Mouse (Mus musculus) stomach, postnatal 0 days (tissue): Measurements from ENCODE around the gene Hcfc1. TPM values are rescaled to one million over a fixed set of nuclear protein-coding genes. Genes with fewer than 3 reads are reported as not detected.

ENCODE experiments used
- ATAC-seq: fragments of 200-750 bp; cut with Nextera tagmentation; 2 replicates; pipeline ENCODE4 v1.8.0; 2017; ENCODE audit not compliant: low FRiP score, low TSS enrichment
- DNase-seq: peaks from one replicate; pipeline ENCODE4 v3.0.0-alpha.2; 2016; ENCODE audit warnings: low spot score
- H3K27ac ChIP-seq: fragments of 300-500 bp; sonication (generic); replicated peaks from 2 replicates; pipeline ENCODE4 v1.5.1; 2014; ENCODE audit warnings: mild to moderate bottlenecking, control low read depth
- H3K27me3 ChIP-seq: fragments of 300-500 bp; sonication (generic); 2 replicates; pipeline ENCODE4 v1.6.1; 2014; ENCODE audit warnings: low read length; ENCODE audit not compliant: control insufficient read depth, insufficient read depth
- H3K36me3 ChIP-seq: fragments of 300-500 bp; sonication (generic); 2 replicates; pipeline ENCODE4 v1.6.1; 2014; ENCODE audit warnings: low read length, mixed read lengths; ENCODE audit not compliant: control insufficient read depth, insufficient read depth
- H3K4me1 ChIP-seq: fragments of 300-500 bp; sonication (generic); replicated peaks from 2 replicates; pipeline ENCODE4 v1.6.1; 2014; ENCODE audit warnings: antibody characterized with exemption; ENCODE audit not compliant: control insufficient read depth, insufficient read depth
- H3K4me2 ChIP-seq: fragments of 300-500 bp; sonication (generic); replicated peaks from 2 replicates; pipeline ENCODE4 v1.6.1; 2014; ENCODE audit warnings: low read depth, mild to moderate bottlenecking, control low read depth, moderate library complexity
- H3K4me3 ChIP-seq: fragments of 300-500 bp; sonication (generic); 2 replicates; pipeline ENCODE4 v1.5.1; 2014; ENCODE audit warnings: low read depth, low read length, control low read depth
- H3K9ac ChIP-seq: fragments of 300-500 bp; sonication (generic); 2 replicates; pipeline ENCODE4 v1.6.1; 2014; ENCODE audit warnings: mild to moderate bottlenecking, low read length, control low read depth, mixed read lengths
- H3K9me3 ChIP-seq: fragments of 300-500 bp; sonication (generic); 2 replicates; pipeline ENCODE4 v1.6.1; 2016; ENCODE audit warnings: low read length; ENCODE audit not compliant: control insufficient read depth
- CTCF ChIP-seq: IDR thresholded peaks from 2 replicates; pipeline ENCODE4 v1.5.1; 2016; ENCODE audit warnings: antibody characterized with exemption, low read depth, mild to moderate bottlenecking, moderate library complexity
- EP300 ChIP-seq: optimal IDR thresholded peaks from 2 replicates; pipeline ENCODE3; 2016; ENCODE audit warnings: antibody characterized with exemption
- WGBS: fragments of 180-500 bp; shearing (Covaris S2); extraction: QIAGEN DNeasy Blood & Tissue Kit; methylation state at CpG from one replicate; pipeline ENCODE4 v1.1.7; 2014; 5-methylcytosine and 5-hydroxymethylcytosine counted together
- polyA plus RNA-seq: library from polyadenylated mRNA; unstranded; fragments of >200 nt; fragmentation: Nextera tagmentation; extraction: Ambion mirVana; gene quantifications from 2 replicates; pipeline ENCODE4 v1.2.1, GENCODE M21; 2015

Hcfc1 gene
- polyA plus RNA-seq, 1 experiment from 2014 or later: 16.5 TPM

DNA sequence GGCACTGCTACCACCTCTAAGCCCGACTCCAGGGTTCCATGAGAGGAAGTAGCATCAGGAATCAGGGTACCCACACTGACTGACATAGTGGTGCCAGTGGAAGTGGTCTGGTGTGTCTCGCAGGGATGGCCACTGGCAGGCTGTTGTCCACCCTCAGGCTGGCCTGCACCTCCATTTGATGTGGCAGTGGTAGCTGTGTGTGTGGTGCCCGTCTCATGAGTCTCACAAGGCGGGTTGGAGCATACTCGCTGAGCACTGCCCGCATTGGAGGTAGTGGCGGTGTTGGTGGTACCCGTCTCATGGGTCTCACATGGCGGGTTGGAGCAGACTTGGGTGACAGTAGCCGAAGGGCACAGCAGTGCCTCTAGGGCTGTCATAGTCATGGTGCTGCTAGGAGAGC lies 16.8 kb downstream of the Hcfc1 start:
- no peaks in the 10 kb centered on the region for H3K27me3 ChIP-seq
- H3K4me1 ChIP-seq: no peaks in the 10 kb centered on the region
- 89% methylated on average over 9 of the region's 10 CpGs for WGBS
- no peak overlapping the region for H3K4me2 ChIP-seq
- H3K27ac ChIP-seq: no peak overlapping the region
- DNase-seq: no peak
- peaks cover 5% of the 10 kb centered on the region; the same call in 1 of the 2 replicates for H3K36me3 ChIP-seq
- TF ChIP-seq CTCF (no peak), EP300 (no peak)
- no peaks in the 10 kb centered on the region for H3K9me3 ChIP-seq
- no peak overlapping the region for H3K4me3 ChIP-seq
- H3K9ac ChIP-seq: no peak overlapping the region
- no peak for ATAC-seq

DNA sequence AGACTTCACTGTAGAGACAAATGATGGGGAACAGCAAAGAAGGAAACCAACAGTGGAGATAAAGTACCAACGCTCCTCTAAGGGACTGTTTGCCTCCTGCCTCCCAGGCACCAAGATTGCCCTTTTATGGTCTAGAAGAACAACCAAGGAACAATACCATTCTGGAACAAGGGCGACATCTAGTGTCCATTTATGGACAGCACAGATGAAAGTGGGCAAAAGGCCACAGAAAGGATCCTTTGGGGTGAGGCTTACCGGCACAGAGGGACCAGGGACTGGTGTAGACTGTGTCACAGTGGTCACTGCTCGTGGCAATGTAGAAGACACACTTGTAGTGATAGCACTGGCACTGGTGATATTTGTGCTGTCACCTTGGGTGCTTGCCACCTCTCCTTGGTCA lies 17.5 kb downstream of the Hcfc1 start:
- Histone ChIP-seq H3K4me3 (no peak overlapping the region), H3K9ac (no peak overlapping the region), H3K9me3 (no peaks in the 10 kb centered on the region), H3K36me3 (peaks cover 5% of the 10 kb centered on the region; the same call in 1 of the 2 replicates), H3K4me2 (no peak overlapping the region), H3K27me3 (no peaks in the 10 kb centered on the region), H3K27ac (peak overlapping the region; percentile 56; the same call in 1 of the 2 replicates), H3K4me1 (no peaks in the 10 kb centered on the region)
- WGBS: 26% methylated on average over 4 of the region's 4 CpGs
- ATAC-seq: peak; percentile 67
- TF ChIP-seq CTCF: peak; percentile 90
- no peak for TF ChIP-seq EP300
- peak; percentile 44 for DNase-seq

DNA sequence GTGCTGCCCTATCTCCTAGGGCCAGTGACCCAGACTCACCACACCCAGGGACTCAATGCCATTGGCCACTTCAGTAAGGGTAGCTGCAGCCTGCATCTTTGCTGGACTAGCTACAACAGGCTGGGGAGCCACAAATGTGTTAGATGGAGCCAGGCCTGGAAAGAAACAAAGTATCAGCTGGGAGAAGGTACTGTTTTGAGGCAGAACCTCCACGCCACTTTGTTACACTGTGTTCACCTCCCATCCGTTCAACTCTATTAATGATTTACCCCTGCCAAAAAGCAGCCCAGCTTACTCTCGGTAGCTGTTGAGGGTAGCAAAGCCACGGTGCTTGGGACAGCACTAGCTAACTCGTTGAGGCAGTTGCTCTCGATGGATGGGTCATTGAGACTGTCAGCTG lies 19.3 kb downstream of the Hcfc1 start:
- H3K4me1 ChIP-seq: no peaks in the 10 kb centered on the region
- no peak overlapping the region for H3K9ac ChIP-seq
- H3K4me3 ChIP-seq: no peak overlapping the region
- 74% methylated on average over 6 of the region's 6 CpGs for WGBS
- DNase-seq (no peak), ATAC-seq (no peak)
- H3K36me3 ChIP-seq: peaks cover 5% of the 10 kb centered on the region; the same call in 1 of the 2 replicates
- no peak overlapping the region for H3K4me2 ChIP-seq
- no peaks in the 10 kb centered on the region for H3K9me3 ChIP-seq
- no peak for TF ChIP-seq EP300
- no peak for TF ChIP-seq CTCF
- no peaks in the 10 kb centered on the region for H3K27me3 ChIP-seq
- no peak overlapping the region for H3K27ac ChIP-seq

DNA sequence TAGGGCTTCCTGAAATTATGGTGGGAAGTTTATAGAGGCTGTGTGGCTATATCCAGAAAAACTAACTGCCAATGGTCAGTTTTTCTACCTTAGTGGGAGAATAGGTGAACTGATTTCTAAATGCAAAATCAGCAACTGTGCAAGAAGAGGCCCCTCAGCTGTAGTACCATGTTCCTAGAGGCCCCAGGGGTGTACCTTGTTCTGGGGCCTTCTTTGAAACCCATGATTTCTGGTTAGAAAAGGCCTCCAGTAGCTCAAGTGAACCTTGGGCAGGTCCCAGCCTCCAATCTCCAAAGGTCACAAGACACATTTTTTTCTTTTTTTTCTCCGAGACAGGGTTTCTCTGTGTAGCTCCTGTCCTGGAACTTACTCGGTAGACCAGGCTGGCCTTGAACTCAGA lies 23.9 kb downstream of the Hcfc1 start:
- Histone ChIP-seq H3K4me3 (no peak overlapping the region), H3K9ac (no peak overlapping the region), H3K27ac (no peak overlapping the region), H3K4me2 (no peak overlapping the region), H3K9me3 (no peaks in the 10 kb centered on the region), H3K27me3 (no peaks in the 10 kb centered on the region), H3K4me1 (no peaks in the 10 kb centered on the region), H3K36me3 (peaks cover 2% of the 10 kb centered on the region; the same call in 1 of the 2 replicates)
- TF ChIP-seq EP300 (no peak), CTCF (no peak)
- no peak for DNase-seq
- 60% methylated on average over 2 of the region's 2 CpGs for WGBS
- ATAC-seq: no peak

DNA sequence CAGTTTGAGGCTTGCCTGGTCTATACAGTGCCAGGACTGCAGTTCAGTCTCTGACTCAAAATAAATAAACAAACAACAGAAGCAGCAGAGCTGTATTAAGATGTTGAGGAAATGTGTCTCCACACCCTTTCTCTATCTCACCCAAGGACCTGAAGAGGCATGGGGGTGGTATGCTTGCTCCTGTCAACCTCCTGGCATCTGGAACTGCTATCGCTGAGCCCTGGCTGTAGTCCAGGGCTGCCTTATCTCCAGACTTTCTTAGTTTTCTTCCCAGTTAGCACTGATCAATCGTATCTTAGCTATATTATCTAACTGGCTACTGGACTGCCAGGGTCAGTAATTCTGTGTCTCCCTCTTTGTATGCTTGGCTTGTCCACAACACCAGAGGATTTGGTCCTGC lies 24.3 kb downstream of the Hcfc1 start:
- no peak overlapping the region for H3K4me2 ChIP-seq
- no peak for DNase-seq
- H3K27ac ChIP-seq: no peak overlapping the region
- no peak overlapping the region for H3K9ac ChIP-seq
- WGBS: 53% methylated on average over 2 of the region's 2 CpGs
- no peak for ATAC-seq
- no peak overlapping the region for H3K4me3 ChIP-seq
- H3K27me3 ChIP-seq: no peaks in the 10 kb centered on the region
- H3K4me1 ChIP-seq: no peaks in the 10 kb centered on the region
- H3K36me3 ChIP-seq: peaks cover 2% of the 10 kb centered on the region; the same call in 1 of the 2 replicates
- H3K9me3 ChIP-seq: no peaks in the 10 kb centered on the region
- TF ChIP-seq CTCF (no peak), EP300 (no peak)

DNA sequence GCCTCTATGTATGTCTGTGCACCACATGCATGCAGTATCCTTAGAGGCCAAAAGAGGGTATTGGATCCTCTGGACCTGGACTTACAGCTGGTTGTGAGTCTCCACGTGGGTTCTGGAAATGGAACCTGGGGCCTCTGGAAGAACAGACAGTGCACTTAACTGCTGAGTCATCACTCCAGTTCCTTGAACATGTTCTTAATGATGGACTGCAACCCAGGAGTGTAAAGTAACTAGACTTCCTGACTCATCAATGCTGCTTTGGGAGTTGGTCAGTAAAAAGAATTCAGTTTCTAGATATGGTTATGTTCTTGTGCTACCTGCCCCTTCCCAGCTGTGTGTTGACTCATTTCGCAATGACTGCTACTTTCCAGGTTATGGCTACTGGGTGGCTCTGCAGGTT lies 34.3 kb downstream of the Hcfc1 start:
- H3K36me3 ChIP-seq: no peaks in the 10 kb centered on the region
- no peaks in the 10 kb centered on the region for H3K9me3 ChIP-seq
- H3K4me3 ChIP-seq: no peak overlapping the region
- H3K4me1 ChIP-seq: no peaks in the 10 kb centered on the region
- DNase-seq (no peak), ATAC-seq (peak; percentile 41)
- H3K27me3 ChIP-seq: no peaks in the 10 kb centered on the region
- 60% methylated on average over 2 of the region's 2 CpGs for WGBS
- no peak for TF ChIP-seq EP300
- TF ChIP-seq CTCF: no peak
- H3K4me2 ChIP-seq: no peak overlapping the region
- H3K9ac ChIP-seq: no peak overlapping the region
- H3K27ac ChIP-seq: no peak overlapping the region
